Mouse (Mus musculus) heart, embryonic 14.5 days (tissue): ENCODE measurements around the gene Taar7e. TPM values are rescaled to one million over a fixed set of nuclear protein-coding genes. Genes with fewer than 3 reads are reported as not detected.

ENCODE experiments used
- ATAC-seq: fragments of 200-750 bp; cut with Nextera tagmentation; 2 replicates; pipeline ENCODE4 v1.8.0; 2017; ENCODE audit warnings: low read depth, moderate TSS enrichment; ENCODE audit not compliant: insufficient number of reproducible peaks, insufficient read depth, low FRiP score
- H3K27ac ChIP-seq, 2 experiments: fragments of 200-500 bp in 1 of 2; fragments of 300-500 bp in 1 of 2; sonication (generic) in 1 of 2; replicated peaks in 1 of 2; 2 replicates each; pipeline ENCODE4 v1.5.1; 2012 to 2014; ENCODE audit warnings: low read depth in 2 of 2, low read length in 2 of 2, control low read depth in 1 of 2, mild to moderate bottlenecking in 1 of 2, mixed read lengths in 1 of 2; ENCODE audit not compliant: control insufficient read depth in 1 of 2, insufficient read depth in 1 of 2
- H3K27me3 ChIP-seq: fragments of 300-500 bp; sonication (generic); 2 replicates; pipeline ENCODE4 v1.6.1; 2014; ENCODE audit warnings: mild to moderate bottlenecking, low read length, control low read depth; ENCODE audit not compliant: control insufficient read depth, insufficient read depth
- H3K36me3 ChIP-seq: fragments of 300-500 bp; sonication (generic); 2 replicates; pipeline ENCODE4 v1.6.1; 2014; ENCODE audit warnings: mild to moderate bottlenecking, control low read depth, low read length, mixed read lengths; ENCODE audit not compliant: control insufficient read depth, insufficient read depth
- H3K4me1 ChIP-seq, 2 experiments: fragments of 200-500 bp in 1 of 2; fragments of 300-500 bp in 1 of 2; sonication (generic) in 1 of 2; 2 replicates each; pipeline ENCODE4 v1.6.1; 2012 to 2014; ENCODE audit warnings: low read length in 2 of 2, control low read depth in 1 of 2, mixed read lengths in 1 of 2; ENCODE audit not compliant: control insufficient read depth in 2 of 2, insufficient read depth in 2 of 2
- H3K4me2 ChIP-seq: fragments of 300-500 bp; sonication (generic); 2 replicates; pipeline ENCODE4 v1.6.1; 2014; ENCODE audit warnings: mild to moderate bottlenecking, low read length
- H3K4me3 ChIP-seq, 2 experiments: fragments of 200-500 bp in 1 of 2; fragments of 300-500 bp in 1 of 2; sonication (generic) in 1 of 2; 2 replicates each; pipeline ENCODE4 v1.5.1; 2012 to 2014; ENCODE audit warnings: low read length in 2 of 2, mild to moderate bottlenecking in 2 of 2, control low read depth in 1 of 2, low read depth in 1 of 2, moderate library complexity in 1 of 2; ENCODE audit not compliant: control insufficient read depth in 1 of 2, insufficient read depth in 1 of 2
- H3K9ac ChIP-seq: fragments of 300-500 bp; sonication (generic); 2 replicates; pipeline ENCODE4 v1.6.1; 2014; ENCODE audit warnings: mild to moderate bottlenecking, low read length
- H3K9me3 ChIP-seq: fragments of 300-500 bp; sonication (generic); 2 replicates; pipeline ENCODE4 v1.6.1; 2016; ENCODE audit warnings: low read length, control low read depth; ENCODE audit not compliant: control insufficient read depth
- WGBS: fragments of 180-500 bp; shearing (Covaris S2); extraction: QIAGEN DNeasy Blood & Tissue Kit; methylation state at CpG from one replicate; pipeline ENCODE4 v1.1.7; 2014; 5-methylcytosine and 5-hydroxymethylcytosine counted together
- polyA plus RNA-seq: library from polyadenylated mRNA; unstranded; fragments of >200 nt; fragmentation: Nextera tagmentation; extraction: Ambion mirVana; gene quantifications from 2 replicates; pipeline ENCODE4 v1.2.1, GENCODE M21; 2014

Gene Taar7e
- polyA plus RNA-seq, 1 experiment from 2014 or later, result not detected

DNA sequence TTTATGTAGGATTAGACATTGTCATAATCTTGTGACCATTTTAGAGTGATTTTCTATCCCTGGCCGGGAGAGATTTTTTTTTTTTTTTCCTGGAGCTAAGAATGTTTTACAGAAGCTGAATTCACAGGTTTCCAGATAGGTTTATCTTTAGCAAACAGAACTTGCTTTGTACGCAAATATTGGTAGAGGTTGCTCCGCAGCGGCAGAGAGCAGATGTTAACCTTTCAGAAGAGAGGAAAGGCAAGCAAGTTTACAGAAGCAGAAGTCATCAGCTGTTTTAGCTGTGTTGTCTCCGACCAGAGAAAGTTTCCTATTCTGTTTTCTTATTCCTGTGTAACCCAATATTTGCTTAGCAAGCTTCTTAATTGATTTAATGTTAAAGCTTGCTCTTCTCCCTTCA is 49.1 kb downstream of the Taar7e start:
- ATAC-seq, result no peak
- H3K4me1 ChIP-seq, result no peaks in the 10 kb centered on the region
- H3K9me3 ChIP-seq, result no peaks in the 10 kb centered on the region
- no peak overlapping the region for H3K4me3 ChIP-seq
- no peaks in the 10 kb centered on the region for H3K27me3 ChIP-seq
- H3K9ac ChIP-seq, result no peak overlapping the region
- no peak overlapping the region for H3K4me2 ChIP-seq
- H3K36me3 ChIP-seq, result no peaks in the 10 kb centered on the region
- no peak overlapping the region for H3K27ac ChIP-seq
- 59% methylated on average over 5 of the region's 5 CpGs for WGBS

DNA sequence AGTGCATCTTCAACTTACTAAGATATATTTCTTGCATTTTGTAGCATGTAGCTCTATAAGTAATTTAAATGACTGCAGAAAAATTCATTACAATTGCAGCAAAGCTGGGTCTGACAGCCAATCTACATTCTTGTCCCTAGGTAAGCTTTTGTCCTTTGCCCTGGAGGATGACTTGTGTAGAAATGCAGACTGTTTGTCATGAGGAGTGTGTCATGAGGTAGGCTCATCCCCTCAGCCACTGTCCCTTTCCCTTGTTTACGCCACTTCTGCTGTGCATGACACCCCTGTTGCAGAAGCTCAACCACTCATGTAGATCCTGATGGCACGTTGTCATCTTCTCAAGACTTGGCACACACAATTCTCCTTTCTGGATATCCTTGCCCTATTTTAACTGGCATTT is 49.8 kb downstream of the Taar7e start:
- Histone ChIP-seq H3K36me3 (no peaks in the 10 kb centered on the region), H3K4me3 (no peak overlapping the region), H3K9ac (no peak overlapping the region), H3K4me2 (no peak overlapping the region), H3K4me1 (no peaks in the 10 kb centered on the region), H3K27me3 (no peaks in the 10 kb centered on the region), H3K27ac (no peak overlapping the region), H3K9me3 (no peaks in the 10 kb centered on the region)
- ATAC-seq, result no peak
- 95% methylated on average over 2 of the region's 2 CpGs for WGBS

Other genes with a start within 250 kb of the Taar7e start
- 9.3 and 11.4 TPM in 2 replicates for gene Slc18b1, start 240.6 kb upstream of the Taar7e start, polyA plus RNA-seq
- gene Vnn3, start 186.2 kb upstream of the Taar7e start, polyA plus RNA-seq, result 0.15 and 0.43 TPM in 2 replicates
- 3.7 and 4.5 TPM in 2 replicates for gene Vnn1, start 142.9 kb upstream of the Taar7e start, polyA plus RNA-seq
- gene Taar1, start 117.3 kb upstream of the Taar7e start, polyA plus RNA-seq, result not detected in 2 replicates
- not detected in 2 replicates for gene Taar2, start 99.0 kb upstream of the Taar7e start, polyA plus RNA-seq
- not detected in 2 replicates for gene Taar3, start 88.1 kb upstream of the Taar7e start, polyA plus RNA-seq
- not detected in 2 replicates for gene Taar4, start 77.1 kb upstream of the Taar7e start, polyA plus RNA-seq
- not detected in 2 replicates for gene Taar5, start 66.9 kb upstream of the Taar7e start, polyA plus RNA-seq
- gene Taar6, start 52.0 kb upstream of the Taar7e start, polyA plus RNA-seq, result not detected in 2 replicates
- gene Taar7a, start 44.1 kb upstream of the Taar7e start, polyA plus RNA-seq, result not detected in 2 replicates
- not detected in 2 replicates for gene Taar7b, start 37.7 kb upstream of the Taar7e start, polyA plus RNA-seq
- not detected in 2 replicates for gene Taar7d, start 10.4 kb upstream of the Taar7e start, polyA plus RNA-seq
- gene Taar7f, start 11.9 kb downstream of the Taar7e start, polyA plus RNA-seq, result not detected in 2 replicates
- not detected in 2 replicates for gene Taar8a, start 38.9 kb downstream of the Taar7e start, polyA plus RNA-seq
- not detected in 2 replicates for gene Taar8b, start 54.7 kb downstream of the Taar7e start, polyA plus RNA-seq
- not detected in 2 replicates for gene Taar8c, start 64.3 kb downstream of the Taar7e start, polyA plus RNA-seq
- gene Taar9, start 71.9 kb downstream of the Taar7e start, polyA plus RNA-seq, result not detected in 2 replicates
- gene Stx7, start 111.7 kb downstream of the Taar7e start, polyA plus RNA-seq, result 87.4 and 91.7 TPM in 2 replicates
- gene Moxd1, start 185.9 kb downstream of the Taar7e start, polyA plus RNA-seq, result 9.1 and 10.4 TPM in 2 replicates